Mouse (Mus musculus) CD4-positive helper T cell, adult 2 months (primary cell): ENCODE measurements at regions not wholly inside any gene's neighbourhood (a gene's known extent, or its start where the extent isn't known, plus 50 kb on each side); places are given as distances from the start of the nearest gene placed in this dataset.
"Not testable (repeated sequence)": the region's sequence is repeated elsewhere in the genome, so short reads cannot be mapped to it uniquely, and the experiment has no call there.

ENCODE experiments used
- DNase-seq: peaks from one replicate; pipeline ENCODE4 v3.0.0-alpha.2; 2012; ENCODE audit warnings: low read depth, missing footprints, low spot score

DNA sequence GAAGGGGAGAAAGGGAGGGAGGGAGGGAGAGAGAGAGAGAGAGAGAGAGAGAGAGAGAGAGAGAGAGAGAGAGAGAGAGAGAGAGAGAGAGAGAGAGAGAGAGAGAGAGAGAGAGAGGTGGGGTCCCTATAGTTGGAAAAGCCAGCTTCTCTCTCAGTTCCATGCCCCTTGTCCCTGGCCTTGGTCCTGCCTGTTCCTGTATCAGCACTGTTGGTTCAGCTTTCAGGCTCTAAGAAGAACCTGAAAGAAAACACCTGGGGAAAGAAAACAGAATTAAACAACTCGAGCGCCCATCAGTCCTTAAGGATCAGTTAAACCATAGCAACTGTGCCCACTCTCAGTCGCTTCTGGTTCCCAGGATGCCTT is 160.5 kb upstream of the Myt1l start:
- DNase-seq, result not testable (repeated sequence)

DNA sequence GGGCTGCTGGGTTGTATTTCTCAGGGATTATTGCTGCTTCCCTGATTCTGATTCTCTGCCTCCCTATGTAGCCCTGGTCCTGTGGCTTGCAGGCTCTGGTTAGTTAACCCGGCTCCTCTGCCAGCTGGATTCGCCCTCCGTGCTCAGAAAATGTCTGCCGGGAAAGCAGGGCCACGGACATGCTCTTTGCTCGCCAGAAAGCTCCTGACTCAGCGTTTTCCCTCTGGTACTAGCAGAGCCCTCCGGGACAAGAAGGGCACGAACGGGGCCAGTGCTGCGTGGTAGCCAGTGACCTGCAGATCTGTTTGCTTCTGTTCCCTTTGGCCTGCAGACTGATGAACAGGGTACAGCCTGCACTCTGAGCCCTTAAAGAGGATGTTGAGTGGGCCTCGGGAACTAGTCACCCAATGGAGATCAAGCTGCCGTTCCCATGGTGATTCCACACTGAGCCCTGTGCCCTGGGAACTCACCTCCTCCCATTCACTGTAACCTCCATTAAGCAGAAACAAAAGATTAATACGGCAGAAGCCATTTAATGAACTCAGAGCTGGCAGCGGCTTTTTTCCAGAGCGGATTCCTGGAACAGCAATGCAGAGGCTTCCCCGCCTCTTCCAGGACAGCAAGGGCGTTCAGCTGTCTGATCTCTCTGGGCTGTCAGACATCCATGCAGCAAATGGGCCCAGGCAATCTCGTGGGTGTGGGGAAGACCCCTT is 159.9 kb upstream of the Myt1l start:
- no peak for DNase-seq

DNA sequence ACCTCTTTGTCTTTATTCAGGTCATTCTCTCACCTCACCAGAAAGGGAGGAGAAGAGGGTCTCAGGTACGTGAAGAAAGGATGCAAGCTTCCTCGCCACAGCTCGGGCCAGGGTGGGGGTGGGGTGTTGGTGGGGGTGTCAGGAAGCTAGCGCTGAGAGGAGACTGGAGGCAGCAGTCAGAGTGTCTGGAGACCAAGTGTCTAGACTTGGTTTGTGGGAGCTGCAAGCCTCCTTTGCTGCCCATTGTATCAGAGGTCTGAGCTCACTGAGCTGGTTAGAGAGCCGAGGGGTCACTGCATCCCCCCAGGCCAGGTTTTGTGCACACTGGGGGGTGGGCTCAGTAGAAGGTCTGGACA is 159.4 kb upstream of the Myt1l start:
- DNase-seq, result no peak

DNA sequence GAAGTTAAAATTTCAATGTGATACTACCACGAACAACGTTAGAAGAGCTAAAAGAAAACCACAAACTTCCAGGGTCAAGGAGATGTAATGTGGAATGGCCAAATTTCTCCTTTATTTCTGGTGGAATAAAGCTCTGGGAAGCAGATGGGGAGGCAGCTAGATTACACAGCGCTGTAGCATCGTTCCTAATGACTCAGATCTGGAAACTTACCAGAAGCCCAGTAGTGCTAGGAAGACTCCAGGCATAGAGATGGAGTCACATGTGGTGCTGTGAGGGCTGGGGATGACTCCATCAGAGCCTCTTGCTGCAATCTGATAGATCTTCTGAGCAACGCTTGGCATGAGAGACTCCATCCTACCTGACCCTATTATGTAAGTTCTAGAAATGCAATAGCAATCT is 136.4 kb upstream of the Myt1l start:
- no peak for DNase-seq

DNA sequence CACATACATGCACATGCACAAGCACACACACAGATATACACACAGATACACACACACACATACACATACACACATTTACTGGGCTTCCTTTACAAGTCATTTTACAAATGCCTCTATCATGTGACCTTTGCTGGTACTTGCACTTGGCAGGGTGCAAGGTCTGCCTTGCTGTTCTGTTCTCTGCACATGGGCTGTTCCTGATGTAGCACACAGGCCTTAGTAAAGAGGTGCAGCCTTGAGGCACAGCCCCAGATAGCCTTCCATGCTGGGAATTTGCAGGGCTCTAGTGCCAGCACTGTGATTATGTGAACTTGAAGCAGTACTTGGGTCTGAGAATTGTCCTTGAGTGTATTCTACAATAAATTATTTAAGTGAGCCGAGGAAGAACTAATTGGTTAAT is 133.9 kb upstream of the Myt1l start:
- no peak for DNase-seq

DNA sequence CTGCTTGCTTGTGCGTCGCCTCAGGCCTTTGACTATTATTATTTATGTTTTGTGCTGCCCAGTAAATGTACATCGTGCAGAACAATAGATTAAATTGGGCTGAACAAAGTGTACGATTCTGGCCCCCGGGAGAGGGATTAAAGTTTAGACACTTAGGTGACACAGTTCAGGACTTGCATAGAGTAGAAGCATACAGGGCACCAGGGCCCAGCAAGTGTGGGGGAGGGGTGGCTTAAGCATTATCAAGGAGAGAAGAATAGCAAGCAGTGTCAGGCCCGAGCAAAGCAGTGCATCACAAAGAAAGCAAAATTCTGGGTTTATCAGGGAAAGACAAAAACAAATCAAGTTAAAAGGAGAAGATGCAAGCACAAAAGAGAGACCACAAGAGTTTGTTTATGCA is 133.3 kb upstream of the Myt1l start:
- no peak for DNase-seq

DNA sequence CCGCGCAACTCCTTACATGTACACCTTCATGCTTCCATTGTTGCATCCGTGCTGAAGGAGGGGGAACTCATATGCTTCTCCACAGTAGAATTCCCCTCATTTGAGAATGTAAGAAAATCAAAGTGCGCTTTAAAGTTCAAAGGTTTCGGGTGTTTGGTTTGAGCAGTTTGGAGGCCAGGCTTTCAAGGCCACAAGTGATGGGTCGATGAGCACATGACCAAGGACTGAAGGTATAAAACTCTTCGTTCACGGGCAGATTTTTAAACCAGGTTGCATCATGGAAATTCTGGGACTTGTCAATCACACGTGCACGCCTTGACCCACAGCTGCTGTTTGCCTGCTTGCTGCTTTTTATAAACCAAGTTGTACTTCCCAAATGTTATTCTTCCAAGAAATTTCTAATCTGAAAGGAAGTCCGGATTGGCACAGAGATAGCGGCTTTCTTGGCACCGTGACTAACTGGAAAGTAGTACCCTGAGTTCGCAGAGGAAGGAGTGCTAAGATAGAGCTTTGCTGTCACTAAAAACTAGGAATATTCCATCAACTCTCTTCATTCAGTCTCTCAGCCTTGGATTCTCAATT is 132.7 kb upstream of the Myt1l start:
- no peak for DNase-seq

DNA sequence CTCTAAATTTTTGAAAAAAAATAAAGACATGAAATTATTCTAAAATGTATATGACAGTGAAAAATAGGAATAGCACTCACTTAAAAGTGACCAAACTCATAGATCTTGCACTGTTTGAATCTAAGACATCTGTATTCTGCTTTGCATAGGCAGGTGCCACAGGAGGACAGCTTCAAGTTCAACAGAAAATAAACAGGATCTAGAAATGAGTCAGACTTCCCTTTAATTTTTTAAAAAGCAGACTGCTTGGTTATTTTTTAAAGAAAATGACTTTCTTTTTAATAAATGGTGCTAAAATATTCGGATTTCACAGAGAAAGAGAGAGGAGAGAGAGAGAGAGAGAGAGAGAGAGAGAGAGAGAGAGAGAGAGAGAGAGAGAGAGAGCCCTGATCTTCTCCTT is 123.8 kb upstream of the Myt1l start:
- DNase-seq, result no peak

DNA sequence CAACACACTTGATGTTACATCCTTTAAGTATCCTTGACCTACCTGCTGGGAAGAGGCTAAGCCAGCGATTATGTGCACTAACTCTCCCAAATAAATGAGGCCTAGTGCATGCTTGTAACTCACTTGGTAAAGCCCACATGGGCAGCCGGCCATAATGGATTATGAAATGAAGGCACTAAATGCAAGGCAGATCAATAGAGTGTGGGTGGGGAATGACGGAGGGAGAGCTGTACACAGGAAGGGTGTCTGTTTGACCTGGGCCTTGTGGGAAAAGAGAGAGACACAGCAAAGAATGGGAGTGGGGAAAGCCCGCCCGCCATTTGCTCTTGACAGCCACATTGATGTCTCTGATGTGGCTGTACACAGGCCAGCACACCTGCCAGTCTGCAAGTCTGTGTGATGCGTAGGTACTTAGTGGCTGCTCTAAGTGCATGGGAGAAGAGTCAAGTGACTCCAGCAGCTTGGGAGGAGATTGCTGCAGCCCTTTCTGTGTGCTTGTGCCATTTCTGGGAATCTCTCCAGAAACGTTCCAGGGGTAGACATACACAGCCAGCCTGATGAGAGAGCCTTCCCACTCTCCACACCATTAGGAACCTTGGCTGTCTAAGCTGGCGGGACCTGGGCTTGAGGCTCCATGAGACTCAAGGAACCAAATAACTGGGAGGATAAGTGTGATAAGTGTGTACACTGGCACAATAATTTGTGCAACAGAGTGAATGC is 118.7 kb upstream of the Myt1l start:
- no peak for DNase-seq

DNA sequence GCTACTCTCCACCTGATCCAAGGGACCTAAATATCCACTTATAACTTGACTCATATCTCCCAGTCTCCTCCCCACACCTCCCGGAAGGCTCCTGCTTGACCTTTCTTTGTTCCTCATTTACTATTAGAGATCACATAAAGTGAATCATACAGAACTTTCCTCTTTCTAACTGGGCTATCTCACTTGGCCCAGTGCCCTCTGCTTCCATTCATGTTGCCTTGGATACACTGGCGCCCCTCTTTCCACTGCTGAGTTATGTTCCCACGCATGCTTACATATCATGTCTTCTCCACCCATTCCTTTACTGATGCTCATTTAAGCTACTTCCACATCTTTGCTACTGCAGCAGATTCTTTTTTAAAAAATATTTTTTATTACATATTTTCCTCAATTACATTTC is 94.2 kb upstream of the Myt1l start:
- no peak for DNase-seq

DNA sequence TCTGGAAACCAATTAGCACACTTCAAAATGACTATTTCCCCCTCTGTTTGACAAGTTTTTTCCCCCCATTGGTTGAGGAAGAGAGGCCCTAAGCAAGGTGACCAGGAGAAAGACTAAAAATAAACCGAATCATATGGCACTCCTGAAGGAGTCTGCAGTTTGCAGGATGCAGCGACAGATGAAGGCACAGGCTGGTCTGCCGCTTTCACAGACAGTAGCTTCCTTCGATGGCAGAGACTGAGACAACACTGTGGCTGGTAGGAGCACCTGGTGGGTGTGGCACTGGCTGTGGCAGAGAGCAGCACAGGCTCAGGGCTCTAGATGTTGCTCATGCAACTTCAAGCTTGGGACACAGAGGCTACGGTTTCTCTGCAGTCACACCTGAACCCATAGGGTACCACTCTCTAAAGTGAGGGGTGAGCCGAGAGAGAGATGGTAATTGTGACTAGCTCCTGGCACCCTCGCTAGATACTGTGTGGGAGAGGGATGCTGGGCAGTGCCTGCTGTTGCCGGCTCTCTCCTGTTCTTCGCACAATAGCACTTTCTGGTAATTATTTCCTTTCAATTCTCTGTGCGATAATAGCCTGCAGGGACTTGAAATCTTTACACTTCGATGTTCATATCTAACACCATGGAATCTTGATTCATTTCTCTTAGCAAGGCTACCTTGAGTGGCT is 88.7 kb upstream of the Myt1l start:
- no peak for DNase-seq

DNA sequence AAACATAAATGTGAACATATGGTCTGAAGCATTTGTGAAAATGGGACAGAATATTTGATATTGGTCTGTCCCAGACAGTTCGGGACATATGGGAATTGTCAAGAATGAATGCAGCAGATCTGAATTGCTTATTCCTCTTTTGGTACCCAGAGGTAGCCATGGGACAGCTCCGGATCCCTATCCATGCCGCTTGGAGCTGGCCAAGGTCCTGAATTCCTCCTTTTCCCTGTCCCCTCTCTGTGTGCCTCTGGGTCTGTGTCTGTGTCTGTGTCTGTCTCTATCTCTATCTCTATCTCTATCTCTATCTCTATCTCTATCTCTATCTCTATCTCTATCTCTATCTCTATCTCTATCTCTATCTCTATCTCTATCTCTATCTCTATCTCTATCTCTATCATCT is 63.0 kb upstream of the Myt1l start:
- not testable (repeated sequence) for DNase-seq
